In genomic region chr4:133300421-133300820, GRCm38 (mm10) we compare ENCODE assay signal across 22 mouse cellular contexts. TPM values are rescaled to one million over a fixed set of nuclear protein-coding genes. Genes with fewer than 3 reads are reported as not detected.
A peak's percentile ranks its signal among the peaks of the same experiment; 100 is the strongest.
DNase-seq lines count a peak whose midpoint lies in the region; ATAC-seq and TF ChIP-seq lines count a peak whose summit lies in the region.
"Had no signal": no experiment of that assay in that cellular context is flagged by ENCODE, and none has a peak within 500 bp of the region (broad histone marks: within the 10 kb centered on the region; RNA-seq: fewer than 3 reads in every experiment).

No protein-coding gene starts in this region.

- no peak overlapping the region for H3K9ac ChIP-seq in forebrain, embryonic 13.5 days
- no peak overlapping the region for H3K9ac ChIP-seq in forebrain, embryonic 11.5 days (ENCODE audit: low read length)
- H3K9ac ChIP-seq in forebrain, embryonic 15.5 days (replicated peaks): no peak overlapping the region
- no peak overlapping the region for H3K9ac ChIP-seq in hindbrain, postnatal 0 days (replicated peaks; ENCODE audit: low read length)
- H3K9ac ChIP-seq: embryonic facial prominence, embryonic 15.5 days had no signal

- no peaks in the 10 kb centered on the region for H3K27me3 ChIP-seq in forebrain, embryonic 13.5 days
- H3K27me3 ChIP-seq in forebrain, embryonic 11.5 days (ENCODE audit: control insufficient read depth, insufficient read depth, low read length): no peaks in the 10 kb centered on the region
- H3K27me3 ChIP-seq in forebrain, embryonic 15.5 days: no peaks in the 10 kb centered on the region
- no peaks in the 10 kb centered on the region for H3K27me3 ChIP-seq in hindbrain, postnatal 0 days (ENCODE audit: insufficient read depth, low read length)
- H3K27me3 ChIP-seq: embryonic facial prominence, embryonic 15.5 days; midbrain, embryonic 13.5 days; Patski had no signal

- H3K4me3 ChIP-seq in forebrain, embryonic 13.5 days: no peak overlapping the region
- H3K4me3 ChIP-seq in forebrain, embryonic 11.5 days (ENCODE audit: low read depth, low read length): no peak overlapping the region
- H3K4me3 ChIP-seq in forebrain, embryonic 15.5 days: no peak overlapping the region
- H3K4me3 ChIP-seq in hindbrain, postnatal 0 days (ENCODE audit: low read length): no peak overlapping the region
- H3K4me3 ChIP-seq: embryonic facial prominence, embryonic 15.5 days; heart, embryonic 10.5 days; midbrain, embryonic 13.5 days; myocyte had no signal

- no peak for TF ChIP-seq CTCF in hindbrain, postnatal 0 days (IDR thresholded peaks at IDR 0.05; ENCODE audit: low read depth)

- no peak for ATAC-seq in forebrain, embryonic 13.5 days
- no peak for ATAC-seq in forebrain, embryonic 11.5 days (replicated peaks; ENCODE audit: low FRiP score)
- no peak for ATAC-seq in forebrain, embryonic 15.5 days (replicated peaks)
- ATAC-seq in hindbrain, postnatal 0 days: no peak
- ATAC-seq: midbrain, embryonic 13.5 days; Patski had no signal

- H3K9me3 ChIP-seq in forebrain, embryonic 13.5 days (replicated peaks): no peaks in the 10 kb centered on the region
- H3K9me3 ChIP-seq in forebrain, embryonic 11.5 days (ENCODE audit: control insufficient read depth, low read length): no peaks in the 10 kb centered on the region
- no peaks in the 10 kb centered on the region for H3K9me3 ChIP-seq in forebrain, embryonic 15.5 days
- H3K9me3 ChIP-seq in hindbrain, postnatal 0 days (ENCODE audit: low read length): no peaks in the 10 kb centered on the region
- H3K9me3 ChIP-seq: embryonic facial prominence, embryonic 15.5 days; heart, embryonic 10.5 days; midbrain, embryonic 13.5 days had no signal

- H3K27ac ChIP-seq in forebrain, embryonic 13.5 days: peak overlapping the region; percentile 87
- no peak overlapping the region for H3K27ac ChIP-seq in forebrain, embryonic 11.5 days (ENCODE audit: low read depth, low read length)
- peak overlapping the region; percentile 93 for H3K27ac ChIP-seq in forebrain, embryonic 15.5 days (replicated peaks)
- H3K27ac ChIP-seq in hindbrain, postnatal 0 days: peak overlapping the region; percentile 89
- H3K27ac ChIP-seq: embryonic facial prominence, embryonic 15.5 days; heart, embryonic 10.5 days; midbrain, embryonic 13.5 days; stomach, postnatal 0 days had no signal

- intact Hi-C loops in left cerebral cortex, postnatal 4 days (cut with DNase I): no loop called here
- intact Hi-C loops in left cerebral cortex, postnatal 10 days (cut with DNase I): loop anchor here (2.0 kb wide), 1 partner anchor 290 kb away; the partner anchor contains the start of gene Ahdc1

- peaks cover 72% of the 10 kb centered on the region for H3K36me3 ChIP-seq in forebrain, embryonic 13.5 days (ENCODE audit: poor library complexity, severe bottlenecking)
- no peaks in the 10 kb centered on the region; the same call in 1 of the 2 replicates for H3K36me3 ChIP-seq in forebrain, embryonic 11.5 days (ENCODE audit: control insufficient read depth, insufficient read depth, low read length)
- peaks cover 29% of the 10 kb centered on the region for H3K36me3 ChIP-seq in forebrain, embryonic 15.5 days
- H3K36me3 ChIP-seq in hindbrain, postnatal 0 days (ENCODE audit: insufficient read depth, low read length): peaks cover 14% of the 10 kb centered on the region

- DNase-seq in forebrain, embryonic 11.5 days (ENCODE audit: low spot score): no peak
- DNase-seq in left cerebral cortex, postnatal 4 days: peak; percentile 48
- no peak for DNase-seq in left cerebral cortex, postnatal 10 days (ENCODE audit: extremely low spot score in 1 of 2, low spot score in 2 of 2)
- DNase-seq in hindbrain, postnatal 0 days (ENCODE audit: low spot score): no peak
- DNase-seq in urinary bladder, postnatal 36 days (ENCODE audit: low spot score in 2 of 2): no peak
- DNase-seq: adrenal gland, adult 8-10 months; gastrocnemius, postnatal 36 days; heart, postnatal 10 days; kidney, adult 18-20 months; kidney, postnatal 10 days; lung, adult 18-20 months; lung, postnatal 14 days; retina, postnatal 1 day had no signal

- no peak overlapping the region for H3K4me2 ChIP-seq in forebrain, embryonic 13.5 days
- H3K4me2 ChIP-seq in forebrain, embryonic 11.5 days (ENCODE audit: low read depth, low read length, severe bottlenecking): no peak overlapping the region
- no peak overlapping the region for H3K4me2 ChIP-seq in forebrain, embryonic 15.5 days (replicated peaks)
- no peak overlapping the region for H3K4me2 ChIP-seq in hindbrain, postnatal 0 days (ENCODE audit: low read depth, low read length)
- H3K4me2 ChIP-seq: embryonic facial prominence, embryonic 15.5 days; liver, embryonic 11.5 days; midbrain, embryonic 13.5 days had no signal

- WGBS in forebrain, embryonic 13.5 days: 92% methylated on average over 11 of the region's 11 CpGs
- 90% methylated on average over 11 of the region's 11 CpGs for WGBS in forebrain, embryonic 11.5 days
- 89% methylated on average over 11 of the region's 11 CpGs for WGBS in forebrain, embryonic 15.5 days
- 65% methylated on average over 11 of the region's 11 CpGs for WGBS in hindbrain, postnatal 0 days

- H3K4me1 ChIP-seq in forebrain, embryonic 13.5 days: peaks cover 33% of the 10 kb centered on the region
- H3K4me1 ChIP-seq in forebrain, embryonic 11.5 days (replicated peaks; ENCODE audit: control insufficient read depth, insufficient read depth, low read length): no peaks in the 10 kb centered on the region; the same call in 1 of the 2 replicates
- peaks cover 34% of the 10 kb centered on the region for H3K4me1 ChIP-seq in forebrain, embryonic 15.5 days
- H3K4me1 ChIP-seq in hindbrain, postnatal 0 days (ENCODE audit: insufficient read depth, low read length): peaks cover 26% of the 10 kb centered on the region

RNA-seq across cellular contexts. Expression of gene Tmem222, which starts 22.8 kb away (rescaled TPM):
- polyA plus RNA-seq in forebrain, embryonic 13.5 days (2015; fragmentation: Nextera tagmentation; extraction: Ambion mirVana): 85.8 and 94.5 TPM in 2 replicates
- 80.6 and 90.9 TPM in 2 replicates for polyA plus RNA-seq in forebrain, embryonic 11.5 days (2014; fragmentation: Nextera tagmentation; extraction: Ambion mirVana)
- total RNA-seq in left cerebral cortex, postnatal 4 days (2021): 10 to 100 TPM; 73.7 to 74.9 TPM
- total RNA-seq in left cerebral cortex, postnatal 10 days (2021): 10 to 100 TPM; 82.1 to 82.4 TPM
- 107 and 112 TPM in 2 replicates for polyA plus RNA-seq in forebrain, embryonic 15.5 days (2015; fragmentation: Nextera tagmentation; extraction: Ambion mirVana)
- 120 and 138 TPM in 2 replicates for total RNA-seq in hindbrain, postnatal 0 days (2014; rRNA removed)
- 127 and 136 TPM in 2 replicates for polyA plus RNA-seq in hindbrain, postnatal 0 days (2015; fragmentation: Nextera tagmentation; extraction: Ambion mirVana)

RNA-seq across cellular contexts. Expression of gene Sytl1, which starts 37.5 kb away (rescaled TPM):
- 0.43 and 0.59 TPM in 2 replicates for polyA plus RNA-seq in forebrain, embryonic 13.5 days (2015; fragmentation: Nextera tagmentation; extraction: Ambion mirVana)
- 1.5 and 2.8 TPM in 2 replicates for polyA plus RNA-seq in forebrain, embryonic 11.5 days (2014; fragmentation: Nextera tagmentation; extraction: Ambion mirVana)
- under 1 TPM; 0.42 to 0.44 TPM for total RNA-seq in left cerebral cortex, postnatal 4 days (2021)
- total RNA-seq in left cerebral cortex, postnatal 10 days (2021): under 1 TPM; 0.58 to 0.59 TPM
- polyA plus RNA-seq in forebrain, embryonic 15.5 days (2015; fragmentation: Nextera tagmentation; extraction: Ambion mirVana): 0.29 and 0.61 TPM in 2 replicates
- total RNA-seq in hindbrain, postnatal 0 days (2014; rRNA removed): 1.4 TPM in 1 of 2 replicates, not detected in the other
- polyA plus RNA-seq in hindbrain, postnatal 0 days (2015; fragmentation: Nextera tagmentation; extraction: Ambion mirVana): 0.18 and 0.40 TPM in 2 replicates

RNA-seq across cellular contexts. Expression of gene Wdtc1, which starts 52.9 kb away (rescaled TPM):
- 14.0 and 16.9 TPM in 2 replicates for polyA plus RNA-seq in forebrain, embryonic 13.5 days (2015; fragmentation: Nextera tagmentation; extraction: Ambion mirVana)
- 21.0 and 24.7 TPM in 2 replicates for polyA plus RNA-seq in forebrain, embryonic 11.5 days (2014; fragmentation: Nextera tagmentation; extraction: Ambion mirVana)
- total RNA-seq in left cerebral cortex, postnatal 4 days (2021): 10 to 100 TPM; 52.0 to 52.9 TPM
- 10 to 100 TPM; 48.7 to 49.0 TPM for total RNA-seq in left cerebral cortex, postnatal 10 days (2021)
- 16.2 and 18.1 TPM in 2 replicates for polyA plus RNA-seq in forebrain, embryonic 15.5 days (2015; fragmentation: Nextera tagmentation; extraction: Ambion mirVana)
- total RNA-seq in hindbrain, postnatal 0 days (2014; rRNA removed): 47.7 and 51.9 TPM in 2 replicates
- 12.8 and 14.9 TPM in 2 replicates for polyA plus RNA-seq in hindbrain, postnatal 0 days (2015; fragmentation: Nextera tagmentation; extraction: Ambion mirVana)

RNA-seq across cellular contexts. Expression of gene Map3k6, which starts 59.8 kb away (rescaled TPM):
- 0.92 and 1.0 TPM in 2 replicates for polyA plus RNA-seq in forebrain, embryonic 13.5 days (2015; fragmentation: Nextera tagmentation; extraction: Ambion mirVana)
- polyA plus RNA-seq in forebrain, embryonic 11.5 days (2014; fragmentation: Nextera tagmentation; extraction: Ambion mirVana): 1.2 and 3.0 TPM in 2 replicates
- 1 to 10 TPM; 3.0 to 3.3 TPM for total RNA-seq in left cerebral cortex, postnatal 4 days (2021)
- 1 to 10 TPM; 1.3 to 4.8 TPM for total RNA-seq in left cerebral cortex, postnatal 10 days (2021)
- polyA plus RNA-seq in forebrain, embryonic 15.5 days (2015; fragmentation: Nextera tagmentation; extraction: Ambion mirVana): 1.7 and 1.8 TPM in 2 replicates
- total RNA-seq in hindbrain, postnatal 0 days (2014; rRNA removed): 7.2 and 11.7 TPM in 2 replicates
- 4.7 and 5.8 TPM in 2 replicates for polyA plus RNA-seq in hindbrain, postnatal 0 days (2015; fragmentation: Nextera tagmentation; extraction: Ambion mirVana)
